Mouse (Mus musculus): Measurements from ENCODE around the gene Mob3c. TPM values are rescaled to one million over a fixed set of nuclear protein-coding genes. Genes with fewer than 3 reads are reported as not detected.

Gene Mob3c
- polyA plus RNA-seq, 1 experiment, result 36.4 TPM

DNA sequence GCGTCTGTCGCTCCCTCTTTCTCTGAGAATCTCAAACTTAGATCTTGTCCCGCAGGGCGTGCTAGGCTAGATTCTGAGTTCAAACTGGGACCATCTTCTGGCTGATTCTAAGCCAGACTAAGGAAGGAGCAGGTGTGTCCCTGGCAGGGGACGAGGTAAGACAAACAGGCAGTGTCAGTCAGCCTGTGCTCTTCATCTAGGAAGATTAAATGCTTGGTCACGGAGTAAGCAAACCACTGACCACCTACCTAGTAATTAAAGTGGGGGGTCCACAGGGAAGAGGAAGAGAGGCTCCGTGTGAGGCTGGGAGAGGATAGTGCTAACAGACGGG is 645 bp downstream of the Mob3c start:
- H3K36me3 ChIP-seq (ENCODE audit: control insufficient read depth, insufficient read depth, low read length), result no peaks in the 10 kb centered on the region; the same call in 1 of the 2 replicates
- H3K27ac ChIP-seq (ENCODE audit: control insufficient read depth, insufficient read depth, low read length), result no peak overlapping the region
- H3K4me1 ChIP-seq (replicated peaks; ENCODE audit: control insufficient read depth, insufficient read depth, low read length), result peaks cover 32% of the 10 kb centered on the region

GRCm38 (mm10) chr4:115830491-115830890 is 2.6 kb downstream of the Mob3c start:
- Histone ChIP-seq H3K4me3 (ENCODE audit: control insufficient read depth, insufficient read depth, low read length) (no peak overlapping the region), H3K36me3 (ENCODE audit: control insufficient read depth, insufficient read depth, low read length) (no peaks in the 10 kb centered on the region; the same call in 1 of the 2 replicates), H3K4me1 (replicated peaks; ENCODE audit: control insufficient read depth, insufficient read depth, low read length) (peaks cover 32% of the 10 kb centered on the region), H3K27me3 (ENCODE audit: control insufficient read depth, insufficient read depth, low read length) (no peaks in the 10 kb centered on the region), H3K27ac (ENCODE audit: control insufficient read depth, insufficient read depth, low read length) (0 out of 2 replicates have a peak overlapping the region, but pooled peaks have one; percentile 8)
- no peak for TF ChIP-seq POLR2A (IDR thresholded peaks at IDR 0.05; ENCODE audit: control insufficient read depth, extremely low read depth, insufficient read depth, low read length, poor library complexity)
- WGBS, result 31% methylated on average over 5 of the region's 5 CpGs
- no peak for DNase-seq

More for the DNA sequence above, 645 bp downstream of the Mob3c start:
- WGBS, result 15% methylated on average over 8 of the region's 8 CpGs
- no peak for DNase-seq
- Histone ChIP-seq H3K4me3 (ENCODE audit: control insufficient read depth, insufficient read depth, low read length) (peak overlapping the region; percentile 90), H3K27me3 (ENCODE audit: control insufficient read depth, insufficient read depth, low read length) (no peaks in the 10 kb centered on the region)
- TF ChIP-seq POLR2A (IDR thresholded peaks at IDR 0.05; ENCODE audit: control insufficient read depth, extremely low read depth, insufficient read depth, low read length, poor library complexity) (no peak), CTCF (IDR thresholded peaks at IDR 0.05; ENCODE audit: borderline replicate concordance, control insufficient read depth, extremely low read depth, insufficient read depth, low read length, poor library complexity) (no peak)

- DNase-seq, result no peak
- H3K4me3 ChIP-seq (ENCODE audit: control insufficient read depth, insufficient read depth, low read length), result no peak overlapping the region
- H3K4me1 ChIP-seq (replicated peaks; ENCODE audit: control insufficient read depth, insufficient read depth, low read length), result peaks cover 32% of the 10 kb centered on the region
- TF ChIP-seq POLR2A (IDR thresholded peaks at IDR 0.05; ENCODE audit: control insufficient read depth, extremely low read depth, insufficient read depth, low read length, poor library complexity), result no peak
- no peak for TF ChIP-seq CTCF (IDR thresholded peaks at IDR 0.05; ENCODE audit: borderline replicate concordance, control insufficient read depth, extremely low read depth, insufficient read depth, low read length, poor library complexity)
- H3K27me3 ChIP-seq (ENCODE audit: control insufficient read depth, insufficient read depth, low read length), result no peaks in the 10 kb centered on the region
- no peaks in the 10 kb centered on the region; the same call in 1 of the 2 replicates for H3K36me3 ChIP-seq (ENCODE audit: control insufficient read depth, insufficient read depth, low read length)
- H3K27ac ChIP-seq (ENCODE audit: control insufficient read depth, insufficient read depth, low read length), result no peak overlapping the region
- 86% methylated on average over 22 of the region's 22 CpGs for WGBS
Observed at GRCm38 (mm10) chr4:115831221-115831620, 3.3 kb downstream of the Mob3c start.

DNA sequence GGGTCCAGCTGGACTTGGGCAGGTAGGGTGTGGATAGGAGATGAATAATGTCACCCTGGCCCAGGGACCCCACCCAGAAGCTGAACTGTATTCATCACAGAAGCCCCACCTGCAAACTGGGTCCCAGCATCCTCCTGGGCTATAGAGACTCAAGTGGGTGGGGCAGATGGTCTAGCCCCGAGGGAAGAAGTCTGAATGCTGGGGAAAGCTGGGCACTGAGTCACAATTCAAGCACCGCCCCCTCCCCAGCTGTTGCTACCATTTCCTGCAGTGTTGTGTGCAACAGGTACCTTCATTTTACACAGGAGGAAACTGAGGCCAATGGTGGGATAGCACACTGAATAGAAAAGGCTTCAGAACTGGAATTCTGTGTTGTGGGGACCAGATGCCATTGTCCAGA is 4.1 kb downstream of the Mob3c start:
- Histone ChIP-seq H3K36me3 (ENCODE audit: control insufficient read depth, insufficient read depth, low read length) (no peaks in the 10 kb centered on the region; the same call in 1 of the 2 replicates), H3K4me3 (ENCODE audit: control insufficient read depth, insufficient read depth, low read length) (no peak overlapping the region), H3K27ac (ENCODE audit: control insufficient read depth, insufficient read depth, low read length) (no peak overlapping the region), H3K4me1 (replicated peaks; ENCODE audit: control insufficient read depth, insufficient read depth, low read length) (peaks cover 32% of the 10 kb centered on the region), H3K27me3 (ENCODE audit: control insufficient read depth, insufficient read depth, low read length) (no peaks in the 10 kb centered on the region)
- no peak for DNase-seq
- 48% methylated on average over 2 of the region's 2 CpGs for WGBS
- TF ChIP-seq CTCF (IDR thresholded peaks at IDR 0.05; ENCODE audit: borderline replicate concordance, control insufficient read depth, extremely low read depth, insufficient read depth, low read length, poor library complexity), result no peak
- no peak for TF ChIP-seq POLR2A (IDR thresholded peaks at IDR 0.05; ENCODE audit: control insufficient read depth, extremely low read depth, insufficient read depth, low read length, poor library complexity)

- WGBS, result 88% methylated on average over 2 of the region's 2 CpGs
Observed at GRCm38 (mm10) chr4:115835576-115835975, 7.7 kb downstream of the Mob3c start.

GRCm38 (mm10) chr4:115838196-115838595 is 10.3 kb downstream of the Mob3c start:
- H3K36me3 ChIP-seq (ENCODE audit: control insufficient read depth, insufficient read depth, low read length), result no peaks in the 10 kb centered on the region
- no peak for DNase-seq
- H3K27ac ChIP-seq (ENCODE audit: control insufficient read depth, insufficient read depth, low read length), result peak overlapping the region; percentile 3; the same call in 1 of the 2 replicates
- no peaks in the 10 kb centered on the region for H3K27me3 ChIP-seq (ENCODE audit: control insufficient read depth, insufficient read depth, low read length)
- TF ChIP-seq POLR2A (IDR thresholded peaks at IDR 0.05; ENCODE audit: control insufficient read depth, extremely low read depth, insufficient read depth, low read length, poor library complexity) (no peak), CTCF (IDR thresholded peaks at IDR 0.05; ENCODE audit: borderline replicate concordance, control insufficient read depth, extremely low read depth, insufficient read depth, low read length, poor library complexity) (no peak)
- H3K4me3 ChIP-seq (ENCODE audit: control insufficient read depth, insufficient read depth, low read length), result no peak overlapping the region
- 9% methylated on average over 4 of the region's 4 CpGs for WGBS
- H3K4me1 ChIP-seq (replicated peaks; ENCODE audit: control insufficient read depth, insufficient read depth, low read length), result peaks cover 10% of the 10 kb centered on the region

More at GRCm38 (mm10) chr4:115835576-115835975, 7.7 kb downstream of the Mob3c start:
- Histone ChIP-seq H3K4me3 (ENCODE audit: control insufficient read depth, insufficient read depth, low read length) (no peak overlapping the region), H3K27me3 (ENCODE audit: control insufficient read depth, insufficient read depth, low read length) (no peaks in the 10 kb centered on the region), H3K4me1 (replicated peaks; ENCODE audit: control insufficient read depth, insufficient read depth, low read length) (peaks cover 22% of the 10 kb centered on the region), H3K27ac (ENCODE audit: control insufficient read depth, insufficient read depth, low read length) (no peak overlapping the region), H3K36me3 (ENCODE audit: control insufficient read depth, insufficient read depth, low read length) (no peaks in the 10 kb centered on the region; the same call in 1 of the 2 replicates)
- no peak for DNase-seq
- TF ChIP-seq POLR2A (IDR thresholded peaks at IDR 0.05; ENCODE audit: control insufficient read depth, extremely low read depth, insufficient read depth, low read length, poor library complexity) (no peak), CTCF (IDR thresholded peaks at IDR 0.05; ENCODE audit: borderline replicate concordance, control insufficient read depth, extremely low read depth, insufficient read depth, low read length, poor library complexity) (no peak)

Data from thymus, adult 2 months (tissue).